Mouse (Mus musculus) MEL (cell line): ENCODE data around the gene Numa1. TPM values are rescaled to one million over a fixed set of nuclear protein-coding genes. Genes with fewer than 3 reads are reported as not detected.
A peak's percentile ranks its signal among the peaks of the same experiment; 100 is the strongest.

Experiments
- DNase-seq: peaks from one replicate; pipeline ENCODE4 v3.0.0; 2011; ENCODE audit warnings: low read depth, low spot score
- H3K27ac ChIP-seq: 2 replicates; pipeline ENCODE4 v1.5.1; 2012; ENCODE audit warnings: low read depth, mild to moderate bottlenecking, control low read depth, low read length, moderate library complexity; ENCODE audit not compliant: control insufficient read depth
- H3K27me3 ChIP-seq, 2 experiments: fragments of 150-350 bp in 1 of 2; sonication (generic) in 1 of 2; 2 replicates each; pipeline ENCODE4 v1.6.1; 2012; ENCODE audit warnings: low read length in 2 of 2, mild to moderate bottlenecking in 2 of 2, improper control_type of control experiment in 1 of 2, moderate library complexity in 1 of 2; ENCODE audit not compliant: insufficient read depth in 2 of 2, control insufficient read depth in 1 of 2
- H3K36me3 ChIP-seq, 2 experiments: 2 replicates each; pipeline ENCODE4 v1.6.1; 2012 to 2014; ENCODE audit warnings: low read length in 2 of 2, improper control_type of control experiment in 1 of 2, inconsistent platforms in 1 of 2, mild to moderate bottlenecking in 1 of 2; ENCODE audit not compliant: insufficient read depth in 2 of 2, control insufficient read depth in 1 of 2
- H3K4me1 ChIP-seq, 2 experiments: fragments of 150-350 bp in 1 of 2; sonication (generic) in 1 of 2; 2 replicates each; pipeline ENCODE4 v1.6.1; 2012; ENCODE audit warnings: low read length in 2 of 2, improper control_type of control experiment in 1 of 2, mild to moderate bottlenecking in 1 of 2; ENCODE audit not compliant: insufficient read depth in 2 of 2, control insufficient read depth in 1 of 2
- H3K4me3 ChIP-seq, 2 experiments: fragments of 150-350 bp in 1 of 2; sonication (generic) in 1 of 2; 2 replicates each; pipeline ENCODE4 v1.5.1; 2012; ENCODE audit warnings: low read depth in 2 of 2, low read length in 2 of 2, mild to moderate bottlenecking in 2 of 2, moderate library complexity in 2 of 2, control low read depth in 1 of 2, improper control_type of control experiment in 1 of 2; ENCODE audit not compliant: control insufficient read depth in 1 of 2, insufficient read depth in 1 of 2
- H3K79me2 ChIP-seq: 2 replicates; pipeline ENCODE4 v1.6.1; 2012; ENCODE audit warnings: mild to moderate bottlenecking, low read length, moderate library complexity; ENCODE audit not compliant: control insufficient read depth, poor library complexity, insufficient read depth
- H3K9ac ChIP-seq: 2 replicates; pipeline ENCODE4 v1.6.1; 2012; ENCODE audit warnings: low read depth, mild to moderate bottlenecking, control low read depth, low read length, moderate library complexity; ENCODE audit not compliant: control insufficient read depth, poor library complexity, severe bottlenecking
- H3K9me3 ChIP-seq: fragments of 150-350 bp; sonication (generic); replicated peaks from 2 replicates; pipeline ENCODE4 v1.6.1; 2012; ENCODE audit warnings: mild to moderate bottlenecking, low read length, improper control_type of control experiment, moderate library complexity; ENCODE audit not compliant: insufficient read depth
- BHLHE40 ChIP-seq: IDR thresholded peaks from 2 replicates; pipeline ENCODE4 v1.6.1; 2012; ENCODE audit warnings: low read depth, mild to moderate bottlenecking, inconsistent platforms, low read length, improper control_type of control experiment, borderline replicate concordance
- CTCF ChIP-seq, 3 experiments: IDR thresholded peaks in 2 of 3; conservative IDR thresholded peaks in 1 of 3; 2 replicates each; pipeline ENCODE4 v1.5.1; 2011 to 2012; ENCODE audit warnings: low read length in 3 of 3, low read depth in 2 of 3, mild to moderate bottlenecking in 2 of 3, improper control_type of control experiment in 1 of 3, inconsistent platforms in 1 of 3, mixed read lengths in 1 of 3, moderate library complexity in 1 of 3; ENCODE audit not compliant: control insufficient read depth in 1 of 3, insufficient read depth in 1 of 3, poor library complexity in 1 of 3, severe bottlenecking in 1 of 3
- ELF1 ChIP-seq: IDR thresholded peaks from 2 replicates; pipeline ENCODE4 v1.6.1; 2014; ENCODE audit warnings: low read depth, mild to moderate bottlenecking, inconsistent platforms, low read length, improper control_type of control experiment, moderate library complexity
- GATA1 ChIP-seq: IDR thresholded peaks from 2 replicates; pipeline ENCODE4 v1.6.1; 2011; ENCODE audit warnings: low read depth, low read length, improper control_type of control experiment
- HCFC1 ChIP-seq: IDR thresholded peaks from 2 replicates; pipeline ENCODE4 v1.6.1; 2012; ENCODE audit warnings: low read depth, mild to moderate bottlenecking, inconsistent platforms, low read length, improper control_type of control experiment, moderate library complexity
- MAX ChIP-seq: IDR thresholded peaks from 2 replicates; pipeline ENCODE4 v1.6.1; 2011; ENCODE audit warnings: low read length, improper control_type of control experiment
- MYB ChIP-seq: IDR thresholded peaks from 2 replicates; pipeline ENCODE4 v1.6.1; 2011; ENCODE audit warnings: mild to moderate bottlenecking, low read depth, low read length, improper control_type of control experiment
- MYC ChIP-seq: IDR thresholded peaks from 2 replicates; pipeline ENCODE4 v1.6.1; 2011; ENCODE audit warnings: low read depth, mild to moderate bottlenecking, low read length, improper control_type of control experiment, moderate library complexity
- NELFE ChIP-seq: IDR thresholded peaks from 2 replicates; pipeline ENCODE4 v1.6.1; 2011; ENCODE audit warnings: low read depth, low read length, improper control_type of control experiment
- POLR2A ChIP-seq, 2 experiments: IDR thresholded peaks; 2 replicates each; pipeline ENCODE4 v1.6.1; 2011 to 2012; ENCODE audit warnings: low read length in 2 of 2, mild to moderate bottlenecking in 2 of 2, control low read depth in 1 of 2, improper control_type of control experiment in 1 of 2, low read depth in 1 of 2, moderate library complexity in 1 of 2; ENCODE audit not compliant: control insufficient read depth in 1 of 2, insufficient read depth in 1 of 2, poor library complexity in 1 of 2
- POLR2AphosphoS2 ChIP-seq: IDR thresholded peaks from 2 replicates; pipeline ENCODE4 v1.6.1; 2011; ENCODE audit warnings: low read length, improper control_type of control experiment
- RAD21 ChIP-seq: IDR thresholded peaks from 2 replicates; pipeline ENCODE4 v1.6.1; 2011; ENCODE audit warnings: mild to moderate bottlenecking, low read depth, low read length, improper control_type of control experiment
- RCOR1 ChIP-seq: IDR thresholded peaks from 2 replicates; pipeline ENCODE4 v1.6.1; 2012; ENCODE audit warnings: low read depth, mild to moderate bottlenecking, inconsistent platforms, low read length, improper control_type of control experiment
- SMC3 ChIP-seq: IDR thresholded peaks from 2 replicates; pipeline ENCODE4 v1.6.1; 2011; ENCODE audit warnings: low read depth, low read length, improper control_type of control experiment
- TAL1 ChIP-seq: IDR thresholded peaks from 2 replicates; pipeline ENCODE4 v1.6.1; 2012; ENCODE audit warnings: mild to moderate bottlenecking, inconsistent platforms, low read length, moderate library complexity, mixed read lengths
- TCF12 ChIP-seq: IDR thresholded peaks from 2 replicates; pipeline ENCODE4 v1.6.1; 2014; ENCODE audit warnings: low read depth, mild to moderate bottlenecking, inconsistent platforms, low read length, improper control_type of control experiment, moderate library complexity
- USF2 ChIP-seq, 2 experiments: IDR thresholded peaks; 2 replicates each; pipeline ENCODE4 v1.6.1; 2011 to 2012; ENCODE audit warnings: improper control_type of control experiment in 2 of 2, low read length in 2 of 2, borderline replicate concordance in 1 of 2, inconsistent platforms in 1 of 2, low read depth in 1 of 2, mild to moderate bottlenecking in 1 of 2; ENCODE audit not compliant: insufficient read depth in 1 of 2
- polyA plus RNA-seq, 2 experiments: library from polyadenylated mRNA; stranded (reverse) in 1 of 2; unstranded in 1 of 2; fragments of >175 nt in 1 of 2; fragments of >200 nt in 1 of 2; gene quantifications; 2 replicates each; pipeline versions ENCODE4 v1.2.1 to v1.2.4; 2012; ENCODE audit warnings: low replicate concordance in 2 of 2, low read depth in 1 of 2; ENCODE audit not compliant: insufficient read length in 2 of 2, insufficient read depth in 1 of 2, missing spikeins in 1 of 2
- total RNA-seq: library from RNA; depleted of rRNA; stranded (reverse); fragments of 300-350 nt; gene quantifications from 2 replicates; pipeline ENCODE4 v1.2.3, GENCODE M21; 2012

Gene Numa1
- total and polyA plus RNA-seq, 3 experiments: 48.7 to 91.2 (median 50.0) TPM

GRCm38 (mm10) chr7:101901969-101902368 is 31.9 kb upstream of the Numa1 start:
- Histone ChIP-seq H3K36me3 (peaks cover 0 to 8% of the 10 kb centered on the region in 2 experiments; a peak in 2 of 4 replicates), H3K9me3 (no peaks in the 10 kb centered on the region), H3K9ac (no peak overlapping the region), H3K27me3 (no peaks in the 10 kb centered on the region), H3K27ac (no peak overlapping the region), H3K4me1 (peaks cover 7 to 10% of the 10 kb centered on the region in 2 experiments), H3K79me2 (peaks cover 10% of the 10 kb centered on the region), H3K4me3 (no peak overlapping the region)
- DNase-seq: no peak
- no peak for TF ChIP-seq POLR2A (IDR thresholded peaks at IDR 0.05; ENCODE audit: control insufficient read depth in 1 of 2, insufficient read depth in 1 of 2, low read depth in 1 of 2, low read length in 2 of 2, poor library complexity in 1 of 2)
- no peak for TF ChIP-seq HCFC1
- TF ChIP-seq TCF12: no peak
- TF ChIP-seq USF2 (IDR thresholded peaks at IDR 0.05; ENCODE audit: borderline replicate concordance in 1 of 2, insufficient read depth in 1 of 2, low read depth in 1 of 2, low read length in 2 of 2): no peak
- TF ChIP-seq TAL1: no peak
- TF ChIP-seq MYC: no peak
- TF ChIP-seq MAX: no peak
- TF ChIP-seq POLR2AphosphoS2: no peak
- TF ChIP-seq ELF1: no peak
- no peak for TF ChIP-seq GATA1

GRCm38 (mm10) chr7:101902846-101903245 is 31.1 kb upstream of the Numa1 start:
- Histone ChIP-seq H3K9ac (no peak overlapping the region), H3K27ac (no peak overlapping the region), H3K9me3 (no peaks in the 10 kb centered on the region), H3K4me1 (peaks cover 12 to 14% of the 10 kb centered on the region in 2 experiments), H3K79me2 (peaks cover 14% of the 10 kb centered on the region), H3K27me3 (no peaks in the 10 kb centered on the region), H3K36me3 (peaks cover 0 to 8% of the 10 kb centered on the region in 2 experiments; a peak in 2 of 4 replicates), H3K4me3 (no peak overlapping the region)
- peak; percentile 51 for DNase-seq
- TF ChIP-seq RAD21: peak; percentile 26
- TF ChIP-seq RCOR1: no peak
- TF ChIP-seq MYB: no peak
- TF ChIP-seq SMC3: peak; percentile 34
- TF ChIP-seq NELFE: no peak
- peak; percentile 32 to 49 (median 42); a peak in 5 of 6 replicates for TF ChIP-seq CTCF (IDR thresholded peaks at IDR 0.05 in 2 of 3, conservative IDR thresholded peaks at IDR 0.05 in 1 of 3; ENCODE audit: control insufficient read depth in 1 of 3, insufficient read depth in 1 of 3, low read depth in 2 of 3, low read length in 3 of 3, poor library complexity in 1 of 3, severe bottlenecking in 1 of 3)
- TF ChIP-seq BHLHE40: no peak
